Mouse (Mus musculus) c-Kit-positive CD71-positive TER-119-negative erythroid progenitor cells, embryonic 14.5 days (primary cell): ENCODE results near the gene Plgrkt.

ENCODE experiments used
- DNase-seq: peaks from one replicate; pipeline ENCODE4 v3.0.0-alpha.2; 2013; ENCODE audit warnings: low read depth

The Plgrkt gene

DNA sequence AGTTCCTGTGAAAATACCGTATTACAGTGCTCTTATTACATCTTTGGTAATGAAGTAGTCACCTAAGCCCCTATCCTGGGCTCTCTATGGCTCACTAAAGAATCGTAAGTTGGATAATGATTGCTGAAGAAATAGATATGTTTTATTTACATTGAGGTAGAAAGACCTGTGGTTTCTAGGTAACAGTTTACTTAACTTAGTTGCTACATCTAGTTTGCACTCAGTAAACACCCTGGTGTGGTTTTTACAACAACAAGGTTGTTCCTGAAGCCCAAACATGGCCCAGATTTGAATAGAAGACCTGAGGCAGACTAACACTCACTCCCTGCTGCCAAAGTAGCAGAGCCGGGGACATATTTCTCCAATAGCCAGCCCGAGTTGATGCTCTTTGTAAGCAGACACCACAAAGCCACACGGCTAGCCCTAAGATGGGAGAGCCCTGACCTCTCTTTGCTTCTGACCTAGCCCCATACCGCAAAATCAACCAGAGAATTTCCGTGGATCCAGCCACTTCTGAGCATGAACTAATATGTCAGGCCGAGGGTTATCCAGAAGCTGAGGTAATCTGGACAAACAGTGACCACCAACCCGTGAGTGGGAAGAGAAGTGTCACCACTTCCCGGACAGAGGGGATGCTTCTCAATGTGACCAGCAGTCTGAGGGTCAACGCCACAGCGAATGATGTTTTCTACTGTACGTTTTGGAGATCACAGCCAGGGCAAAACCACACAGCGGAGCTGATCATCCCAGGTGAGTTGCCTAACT, 12.8 kb upstream of the Plgrkt start:
- DNase-seq: no peak

DNA sequence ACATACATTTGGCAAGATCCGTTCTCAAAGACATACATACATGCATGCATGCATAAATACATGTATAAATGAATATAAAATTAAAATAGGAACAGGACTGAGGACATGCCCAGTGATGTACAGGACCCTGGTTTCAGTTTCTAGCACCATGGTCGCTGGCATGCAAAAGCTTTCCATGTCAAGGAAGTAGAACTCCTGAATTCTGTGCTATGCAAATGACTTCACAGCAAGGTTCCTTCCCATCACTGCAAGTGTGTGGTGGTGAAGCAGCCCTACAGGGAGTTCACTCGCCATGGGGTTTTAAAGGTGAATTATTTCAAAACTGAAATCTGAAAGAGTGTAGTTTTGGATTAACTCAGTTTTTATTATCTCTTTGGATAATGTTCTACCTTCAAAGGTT, 9.2 kb upstream of the Plgrkt start:
- no peak for DNase-seq

DNA sequence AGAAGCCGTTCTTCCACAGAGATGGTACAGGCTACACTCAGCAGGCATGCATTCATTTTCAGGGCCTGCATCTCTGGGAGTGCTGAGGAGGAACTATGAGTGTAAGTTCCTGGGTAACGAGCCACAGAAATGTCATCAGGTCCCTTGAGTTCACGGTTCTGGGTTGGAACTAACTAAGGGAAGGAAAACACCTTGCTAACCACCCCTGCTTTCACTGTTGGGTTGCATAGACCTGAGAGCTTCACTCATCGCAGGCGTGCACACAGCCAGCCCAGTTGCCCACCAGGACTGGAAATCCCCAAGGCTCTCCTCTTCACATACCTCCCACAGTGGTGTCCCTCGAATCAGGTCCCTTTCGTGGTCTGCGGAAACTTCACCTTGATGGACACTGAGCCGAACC, 7.8 kb upstream of the Plgrkt start:
- DNase-seq: no peak

DNA sequence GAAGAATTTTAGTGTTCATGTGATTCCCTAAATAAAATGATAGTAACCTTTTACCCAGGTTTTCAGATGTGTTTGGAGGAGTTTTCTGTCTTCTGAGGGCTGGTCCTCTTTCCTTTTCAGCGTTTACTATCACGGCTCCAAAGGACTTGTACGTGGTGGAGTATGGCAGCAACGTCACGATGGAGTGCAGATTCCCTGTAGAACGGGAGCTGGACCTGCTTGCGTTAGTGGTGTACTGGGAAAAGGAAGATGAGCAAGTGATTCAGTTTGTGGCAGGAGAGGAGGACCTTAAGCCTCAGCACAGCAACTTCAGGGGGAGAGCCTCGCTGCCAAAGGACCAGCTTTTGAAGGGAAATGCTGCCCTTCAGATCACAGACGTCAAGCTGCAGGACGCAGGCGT, 6.2 kb upstream of the Plgrkt start:
- DNase-seq: no peak

DNA sequence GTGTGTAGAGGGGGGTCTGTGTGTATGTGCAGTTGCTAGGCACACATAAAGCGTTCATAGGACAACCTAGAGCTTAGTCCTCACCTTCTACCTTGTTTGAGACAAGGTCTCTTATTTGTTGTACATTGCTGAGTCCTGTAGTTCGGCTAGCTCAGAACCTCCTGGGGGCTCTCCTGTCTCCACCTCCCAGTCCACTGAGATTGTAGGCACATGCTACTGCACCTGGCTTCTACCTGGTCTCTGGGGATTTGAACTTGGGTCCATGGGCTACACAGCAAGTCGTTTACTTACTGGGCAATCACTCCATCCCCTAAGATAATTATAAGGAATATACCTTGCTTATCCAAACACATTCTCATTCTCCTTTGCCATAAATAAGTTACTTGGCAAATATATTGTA, 5.4 kb upstream of the Plgrkt start:
- DNase-seq: no peak

DNA sequence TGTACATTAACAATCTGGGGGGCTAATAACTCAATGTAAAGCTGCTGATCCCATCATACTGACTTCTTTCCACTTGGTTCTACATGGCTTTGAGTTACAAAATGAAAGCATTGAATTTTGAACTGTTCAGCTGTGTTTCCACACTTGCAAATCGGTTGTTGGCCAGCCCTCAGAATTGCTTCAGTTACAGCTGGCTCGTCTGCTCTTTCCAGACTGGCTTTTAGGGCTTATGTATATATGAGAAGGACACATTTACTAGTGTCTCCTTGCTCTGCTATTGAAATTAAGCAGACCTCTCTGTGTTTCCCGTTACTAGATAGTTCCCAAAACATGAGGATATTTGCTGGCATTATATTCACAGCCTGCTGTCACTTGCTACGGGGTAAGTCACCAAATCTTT, 4.9 kb upstream of the Plgrkt start:
- DNase-seq: no peak

DNA sequence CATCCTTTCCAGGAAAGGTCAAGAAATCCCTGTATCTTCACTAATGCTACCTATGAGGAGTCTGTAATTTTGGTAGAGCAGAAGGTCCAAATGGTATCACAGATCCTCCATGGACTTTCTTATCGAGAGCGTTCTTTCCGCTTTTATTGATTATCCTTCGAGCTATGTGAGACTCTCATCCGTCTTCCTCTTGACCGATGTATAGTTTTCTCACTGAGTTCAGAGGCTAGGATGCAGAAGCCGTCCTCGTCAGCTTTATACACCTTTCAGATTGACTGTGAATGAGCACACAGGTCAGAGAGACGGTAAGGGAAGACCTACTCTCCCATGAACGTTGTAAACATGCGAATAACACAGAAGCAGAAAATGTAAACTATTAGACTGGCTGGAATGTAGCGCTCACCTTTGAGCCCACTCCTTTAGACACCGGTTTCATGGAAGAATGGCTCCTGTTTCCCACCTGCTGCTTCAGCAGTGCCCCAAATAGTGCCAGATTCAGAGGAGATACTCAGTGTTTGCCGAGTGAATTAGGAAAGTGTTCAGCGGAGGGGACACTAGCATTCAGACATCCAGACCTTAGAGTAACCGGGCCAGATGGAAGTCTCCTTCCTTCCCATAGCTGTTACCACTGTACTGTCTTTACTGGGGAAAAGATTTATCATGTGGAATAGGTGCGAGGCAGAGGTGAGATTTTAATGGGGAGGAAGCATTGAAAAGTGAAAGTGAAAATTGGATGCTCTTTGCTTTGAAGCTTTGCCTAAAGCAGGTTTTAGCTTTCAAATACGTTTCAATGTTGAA, 4.3 kb upstream of the Plgrkt start:
- no peak for DNase-seq

DNA sequence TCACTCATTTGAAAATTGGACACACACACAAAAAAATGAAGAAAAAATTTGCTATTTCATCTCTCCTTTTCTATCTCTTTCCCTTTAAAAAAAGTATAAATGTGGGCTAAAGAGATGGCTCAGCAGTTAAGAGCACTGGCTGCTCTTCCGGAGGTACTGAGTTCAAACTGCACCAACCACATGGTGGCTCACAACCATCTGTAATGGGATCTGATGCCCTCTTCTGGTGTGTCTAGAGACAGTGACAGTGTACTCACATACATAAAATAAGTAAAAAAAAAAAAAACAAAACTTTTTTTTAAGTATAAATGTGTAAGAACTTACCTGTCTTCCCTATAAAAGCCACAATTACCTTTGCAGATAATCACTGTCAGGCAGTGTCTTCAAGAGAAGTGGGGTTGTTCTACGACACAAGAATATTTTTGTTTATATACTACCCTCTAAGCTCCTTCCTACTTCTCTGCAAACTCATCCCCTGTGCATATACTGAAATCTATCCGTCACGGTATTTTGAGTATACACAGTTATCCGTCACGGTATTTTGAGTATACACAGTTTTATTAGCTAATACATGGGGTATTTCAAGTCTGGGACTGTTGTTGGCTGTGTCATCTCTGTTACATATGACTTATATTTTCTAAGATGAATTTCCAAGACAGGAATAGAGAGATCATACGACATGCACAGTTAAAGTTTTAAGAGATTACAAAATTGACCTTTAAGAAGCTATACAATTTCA, 3.5 kb upstream of the Plgrkt start:
- no peak for DNase-seq

DNA sequence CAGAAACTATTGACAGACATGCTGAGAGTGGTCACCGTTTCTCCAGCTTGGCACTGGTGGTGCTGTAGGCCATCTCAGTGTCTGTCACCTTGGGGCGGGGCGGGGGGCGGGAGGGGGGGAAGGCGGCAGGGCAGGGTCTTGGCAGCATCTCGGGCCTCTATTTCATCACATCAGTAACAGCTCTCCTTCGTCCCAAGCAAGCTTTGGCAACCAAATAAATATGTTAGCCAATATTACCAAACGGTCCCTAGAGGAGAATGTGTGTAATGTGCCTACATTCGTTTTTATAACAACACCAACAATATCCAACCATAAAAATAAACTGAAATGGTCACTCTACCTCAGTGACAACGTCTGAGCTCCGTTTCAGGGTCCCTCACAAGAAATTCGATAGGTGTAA, 2.9 kb upstream of the Plgrkt start:
- no peak for DNase-seq

DNA sequence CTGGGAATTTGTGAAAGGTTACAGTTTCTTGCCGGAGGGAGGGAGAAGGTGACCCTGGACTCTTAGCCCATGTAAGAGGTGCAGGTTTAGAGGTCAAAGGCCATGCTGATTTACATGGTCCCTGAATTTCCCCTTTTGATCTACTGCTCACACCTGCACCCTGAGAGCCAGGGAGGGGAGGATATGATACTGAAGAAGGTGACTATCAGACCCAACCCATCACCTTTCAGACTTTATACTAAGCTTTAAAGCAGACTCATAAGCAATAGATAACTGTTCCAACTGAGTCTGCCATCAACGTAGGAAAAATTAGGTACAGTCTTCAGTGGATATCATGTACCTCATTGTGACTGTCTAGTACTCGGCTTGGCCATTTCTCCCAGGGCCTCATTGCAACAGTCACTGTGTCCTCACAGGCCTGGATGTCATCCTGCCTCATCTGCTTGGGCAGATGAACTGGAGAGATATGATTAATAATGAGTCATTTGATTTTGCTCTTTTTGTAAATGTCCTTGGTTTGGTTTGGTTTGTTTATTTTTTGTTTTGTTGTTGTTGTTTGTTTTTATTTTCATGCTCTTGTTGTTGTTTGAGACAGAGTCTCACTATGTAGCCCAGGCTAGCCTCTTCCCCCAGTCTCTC, 1.6 kb upstream of the Plgrkt start:
- DNase-seq: no peak

DNA sequence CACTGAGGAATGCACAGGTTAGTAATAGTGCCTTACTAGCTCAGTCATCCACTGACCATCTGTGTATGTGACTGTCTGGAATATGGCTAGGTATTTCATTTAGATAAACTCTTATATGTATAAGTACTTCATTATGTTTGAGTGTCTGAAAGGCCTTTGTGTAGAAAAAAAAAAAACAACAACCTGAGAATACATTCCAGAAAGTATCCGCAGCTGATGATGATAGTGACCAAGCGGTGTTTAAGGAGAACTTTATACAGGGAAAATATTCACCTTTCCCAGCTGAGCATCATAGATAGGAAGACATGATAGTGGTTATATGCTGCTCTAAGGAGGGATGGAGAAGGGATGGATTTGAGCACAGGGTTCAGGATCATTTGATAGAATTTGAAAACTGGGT, 851 bp upstream of the Plgrkt start:
- no peak for DNase-seq

DNA sequence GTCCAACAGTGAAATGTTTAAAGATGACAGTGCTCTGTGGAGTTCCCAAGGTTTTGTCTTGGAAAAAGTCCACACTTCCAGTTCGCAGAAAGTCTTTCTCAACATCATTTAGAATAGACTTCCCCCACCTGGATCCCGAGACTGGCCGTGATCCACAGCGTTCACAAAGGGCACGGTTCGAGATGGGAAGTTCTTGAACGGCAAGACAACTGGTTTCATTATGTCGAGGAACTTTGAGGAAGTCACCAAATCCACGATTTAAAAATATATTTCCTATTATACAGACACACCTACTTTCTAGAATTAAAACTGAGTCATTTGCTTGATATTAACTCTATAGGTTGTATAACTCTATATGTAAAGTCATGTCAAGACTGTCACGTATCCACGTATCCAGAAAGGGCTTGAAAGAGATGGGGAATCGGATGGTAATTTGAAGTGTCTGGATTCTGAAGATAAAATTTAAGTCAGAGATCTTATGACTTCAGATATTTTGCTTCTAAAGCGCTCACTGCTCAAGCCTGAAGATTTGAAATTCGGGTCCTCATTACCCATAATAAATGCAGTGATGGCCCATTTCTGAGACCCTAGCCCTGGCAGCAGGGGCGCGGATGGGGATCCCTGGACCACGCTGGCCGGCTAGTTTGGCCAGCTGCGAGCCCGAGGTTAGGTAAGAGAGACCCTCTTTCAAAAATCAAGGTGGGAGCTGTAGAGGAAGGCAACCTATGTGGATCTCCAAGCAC, 793 bp downstream of the Plgrkt start:
- DNase-seq: no peak

DNA sequence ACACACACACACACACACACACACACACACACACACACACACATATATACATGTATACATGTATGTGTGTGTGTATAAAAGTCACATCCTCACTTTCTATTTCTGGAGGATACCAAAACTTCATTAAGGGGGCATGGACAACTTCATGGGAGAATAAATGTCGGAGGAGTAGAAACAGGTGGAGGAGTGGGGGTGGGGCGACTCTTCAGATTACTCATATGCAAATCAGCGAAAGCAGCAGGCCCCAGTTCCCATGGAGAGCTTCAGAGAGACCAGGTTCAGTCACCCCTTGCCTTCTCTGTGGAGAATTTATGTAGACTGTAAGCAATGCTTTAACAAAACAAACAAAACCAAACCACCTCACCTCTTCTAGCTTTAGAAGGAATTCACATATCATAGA, 2.1 kb downstream of the Plgrkt start:
- DNase-seq: no peak

DNA sequence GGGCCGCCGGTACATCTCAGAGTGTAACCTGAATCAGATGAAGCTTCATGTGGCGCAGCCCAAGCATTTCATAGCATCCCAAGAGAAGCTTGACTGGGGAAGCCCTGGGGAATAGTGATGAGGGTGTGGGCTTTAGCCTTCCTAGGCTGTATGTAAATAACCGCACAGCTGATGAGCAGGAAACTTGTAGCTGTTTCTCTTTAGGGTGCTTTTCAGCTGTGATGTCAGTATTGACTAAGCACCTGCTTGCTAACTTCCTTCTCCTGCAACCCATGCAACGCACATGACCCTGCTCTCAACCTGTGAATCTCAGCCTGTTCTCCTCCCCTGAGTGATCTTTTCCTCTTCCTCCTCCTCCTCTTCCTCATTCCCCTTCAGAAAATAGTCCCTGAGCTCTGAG, 3.1 kb downstream of the Plgrkt start:
- no peak for DNase-seq

DNA sequence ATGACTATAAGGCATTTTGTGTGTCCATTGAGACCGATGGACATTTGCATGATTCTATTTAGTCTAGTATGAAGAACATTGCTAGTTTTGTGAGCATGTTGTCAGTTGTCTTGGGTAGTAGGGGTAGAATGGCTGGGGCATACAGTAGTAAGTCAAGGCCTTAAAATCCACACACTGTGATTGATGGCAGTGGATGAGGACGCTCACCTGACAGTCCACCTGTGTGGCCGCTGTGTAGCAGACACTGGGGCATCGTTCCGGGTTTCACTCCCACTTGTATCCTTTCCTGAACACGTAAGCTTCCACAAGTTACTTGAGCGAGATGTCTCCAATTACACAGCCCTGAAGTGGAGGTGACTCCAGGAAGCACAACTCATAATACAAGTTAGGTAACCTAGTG, 3.6 kb downstream of the Plgrkt start:
- no peak for DNase-seq

DNA sequence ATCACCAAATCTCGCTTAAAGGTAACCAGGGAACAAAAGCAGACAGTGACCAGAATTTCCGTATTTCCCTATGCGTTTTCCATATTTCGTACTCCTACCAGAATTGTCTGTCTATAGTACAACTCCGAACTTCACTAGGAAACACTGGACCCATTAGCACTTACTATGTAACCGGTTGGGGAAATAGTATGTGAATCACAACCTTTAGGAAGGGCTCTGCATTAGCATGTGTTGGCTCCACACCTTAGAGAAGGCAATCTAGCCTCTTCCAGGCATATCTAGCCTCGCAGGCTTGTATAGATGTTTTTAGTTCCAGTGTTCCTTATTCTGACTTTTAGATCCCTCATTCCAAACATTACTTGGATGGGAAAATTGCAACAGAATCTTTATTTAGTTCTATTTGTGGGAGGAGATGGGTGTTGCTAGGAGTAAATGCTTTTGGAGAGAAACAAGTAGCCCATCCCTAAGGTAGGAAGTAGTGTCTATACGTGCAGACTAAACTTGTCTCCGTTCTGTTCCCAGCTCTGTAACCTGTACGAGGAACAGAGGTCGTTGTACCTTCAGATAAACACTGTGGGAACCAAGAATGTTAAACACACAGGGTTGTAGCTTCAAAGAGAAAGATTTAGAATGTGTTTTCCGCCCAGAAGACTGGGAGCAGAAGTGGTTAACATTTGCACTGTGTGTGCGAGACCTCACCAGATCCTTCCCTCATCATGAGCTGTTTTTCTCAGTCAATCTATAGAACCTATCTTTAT, 4.8 kb downstream of the Plgrkt start:
- DNase-seq: no peak

DNA sequence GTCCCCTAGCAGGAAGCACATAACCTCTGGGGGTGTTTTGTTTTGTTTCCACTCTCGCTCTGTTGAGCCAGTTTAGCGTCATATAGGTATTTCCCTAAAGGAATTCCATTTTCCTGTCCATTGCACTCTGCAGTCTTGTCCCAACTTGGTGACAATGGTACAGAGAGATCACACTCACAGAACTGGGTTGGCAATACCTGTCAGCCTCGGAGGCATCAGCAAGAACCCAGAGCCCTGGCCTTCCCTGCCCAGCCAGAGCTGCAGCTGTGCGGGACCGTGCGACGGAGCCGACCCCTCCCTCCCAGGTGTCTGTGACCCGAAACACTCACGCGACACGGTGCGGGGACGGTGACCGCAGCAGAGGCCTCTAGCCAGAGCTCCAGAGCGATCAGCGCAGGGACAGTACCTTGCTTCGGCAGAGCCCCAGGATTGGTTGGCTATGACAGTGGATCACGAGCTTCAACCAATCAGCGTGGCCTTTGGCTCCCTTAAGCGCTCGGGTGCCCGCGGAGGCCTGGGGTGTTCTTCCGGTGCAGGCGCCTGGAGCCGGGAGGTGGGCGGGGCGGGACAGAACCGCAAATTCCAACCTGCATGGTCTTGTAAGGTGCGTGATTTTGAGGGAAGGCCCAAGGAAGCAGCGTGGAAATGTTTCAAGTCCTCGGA, 5.6 kb downstream of the Plgrkt start:
- DNase-seq: peak; percentile 94

DNA sequence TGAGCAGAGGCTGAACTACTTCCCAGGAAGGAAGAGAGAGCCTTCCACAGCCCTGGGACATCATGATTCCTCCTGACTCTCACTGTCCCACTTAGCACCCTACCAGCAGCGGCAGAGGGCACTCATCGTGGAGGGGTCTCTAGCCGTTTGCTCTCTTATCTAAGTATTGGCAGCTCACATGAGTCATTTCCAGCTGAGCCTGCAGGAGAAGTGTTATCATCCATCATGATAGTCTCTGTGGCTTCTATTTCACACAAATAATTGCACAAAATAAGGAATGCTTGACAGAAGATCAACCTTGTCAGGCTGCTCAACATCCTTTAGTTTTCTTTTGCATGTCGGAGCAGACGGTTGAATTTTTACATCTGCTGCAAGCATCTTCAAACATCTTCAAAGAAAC, 6.9 kb downstream of the Plgrkt start:
- DNase-seq: no peak

DNA sequence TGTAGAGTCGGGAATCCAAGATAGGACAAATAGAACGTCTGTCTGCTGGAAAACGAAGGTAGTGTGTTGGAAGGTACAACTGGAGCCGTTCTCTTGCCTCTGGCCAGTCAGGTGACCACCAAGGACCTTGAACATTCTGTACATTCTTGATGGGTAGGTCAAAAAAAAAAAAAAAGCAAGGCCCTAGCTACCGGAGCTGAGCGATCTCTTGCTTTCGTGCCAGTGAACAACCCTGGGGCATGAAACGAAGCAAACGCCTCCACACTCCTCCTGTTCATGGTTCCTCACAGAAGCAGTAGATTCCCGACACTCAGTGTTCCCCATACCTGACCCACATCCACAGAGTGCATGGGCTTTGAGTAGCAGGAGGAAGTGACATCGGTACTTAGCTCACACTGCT, 10.9 kb downstream of the Plgrkt start:
- DNase-seq: no peak
